Mouse (Mus musculus) MEL (cell line): Measurements from ENCODE around the gene Sh3bp4. TPM values are rescaled to one million over a fixed set of nuclear protein-coding genes. Genes with fewer than 3 reads are reported as not detected.

ENCODE experiments used
- DNase-seq: peaks from one replicate; pipeline ENCODE4 v3.0.0; 2011; ENCODE audit warnings: low read depth, low spot score
- H3K27ac ChIP-seq: 2 replicates; pipeline ENCODE4 v1.5.1; 2012; ENCODE audit warnings: low read depth, mild to moderate bottlenecking, control low read depth, low read length, moderate library complexity; ENCODE audit not compliant: control insufficient read depth
- H3K27me3 ChIP-seq, 2 experiments: fragments of 150-350 bp in 1 of 2; sonication (generic) in 1 of 2; 2 replicates each; pipeline ENCODE4 v1.6.1; 2012; ENCODE audit warnings: low read length in 2 of 2, mild to moderate bottlenecking in 2 of 2, improper control_type of control experiment in 1 of 2, moderate library complexity in 1 of 2; ENCODE audit not compliant: insufficient read depth in 2 of 2, control insufficient read depth in 1 of 2
- H3K36me3 ChIP-seq, 2 experiments: 2 replicates each; pipeline ENCODE4 v1.6.1; 2012 to 2014; ENCODE audit warnings: low read length in 2 of 2, improper control_type of control experiment in 1 of 2, inconsistent platforms in 1 of 2, mild to moderate bottlenecking in 1 of 2; ENCODE audit not compliant: insufficient read depth in 2 of 2, control insufficient read depth in 1 of 2
- H3K4me1 ChIP-seq, 2 experiments: fragments of 150-350 bp in 1 of 2; sonication (generic) in 1 of 2; 2 replicates each; pipeline ENCODE4 v1.6.1; 2012; ENCODE audit warnings: low read length in 2 of 2, improper control_type of control experiment in 1 of 2, mild to moderate bottlenecking in 1 of 2; ENCODE audit not compliant: insufficient read depth in 2 of 2, control insufficient read depth in 1 of 2
- H3K4me3 ChIP-seq, 2 experiments: fragments of 150-350 bp in 1 of 2; sonication (generic) in 1 of 2; 2 replicates each; pipeline ENCODE4 v1.5.1; 2012; ENCODE audit warnings: low read depth in 2 of 2, low read length in 2 of 2, mild to moderate bottlenecking in 2 of 2, moderate library complexity in 2 of 2, control low read depth in 1 of 2, improper control_type of control experiment in 1 of 2; ENCODE audit not compliant: control insufficient read depth in 1 of 2, insufficient read depth in 1 of 2
- H3K79me2 ChIP-seq: 2 replicates; pipeline ENCODE4 v1.6.1; 2012; ENCODE audit warnings: mild to moderate bottlenecking, low read length, moderate library complexity; ENCODE audit not compliant: control insufficient read depth, poor library complexity, insufficient read depth
- H3K9ac ChIP-seq: 2 replicates; pipeline ENCODE4 v1.6.1; 2012; ENCODE audit warnings: low read depth, mild to moderate bottlenecking, control low read depth, low read length, moderate library complexity; ENCODE audit not compliant: control insufficient read depth, poor library complexity, severe bottlenecking
- H3K9me3 ChIP-seq: fragments of 150-350 bp; sonication (generic); replicated peaks from 2 replicates; pipeline ENCODE4 v1.6.1; 2012; ENCODE audit warnings: mild to moderate bottlenecking, low read length, improper control_type of control experiment, moderate library complexity; ENCODE audit not compliant: insufficient read depth
- BHLHE40 ChIP-seq: IDR thresholded peaks from 2 replicates; pipeline ENCODE4 v1.6.1; 2012; ENCODE audit warnings: low read depth, mild to moderate bottlenecking, inconsistent platforms, low read length, improper control_type of control experiment, borderline replicate concordance
- CTCF ChIP-seq, 3 experiments: IDR thresholded peaks in 2 of 3; conservative IDR thresholded peaks in 1 of 3; 2 replicates each; pipeline ENCODE4 v1.5.1; 2011 to 2012; ENCODE audit warnings: low read length in 3 of 3, low read depth in 2 of 3, mild to moderate bottlenecking in 2 of 3, improper control_type of control experiment in 1 of 3, inconsistent platforms in 1 of 3, mixed read lengths in 1 of 3, moderate library complexity in 1 of 3; ENCODE audit not compliant: control insufficient read depth in 1 of 3, insufficient read depth in 1 of 3, poor library complexity in 1 of 3, severe bottlenecking in 1 of 3
- E2F4 ChIP-seq: IDR thresholded peaks from 2 replicates; pipeline ENCODE4 v1.6.1; 2011; ENCODE audit warnings: low read depth, low read length, improper control_type of control experiment, borderline replicate concordance
- EP300 ChIP-seq, 2 experiments: IDR thresholded peaks; 2 replicates each; pipeline ENCODE4 v1.6.1; 2011; ENCODE audit warnings: improper control_type of control experiment in 2 of 2, low read length in 2 of 2, low read depth in 1 of 2, mild to moderate bottlenecking in 1 of 2
- GATA1 ChIP-seq: IDR thresholded peaks from 2 replicates; pipeline ENCODE4 v1.6.1; 2011; ENCODE audit warnings: low read depth, low read length, improper control_type of control experiment
- JUND ChIP-seq: IDR thresholded peaks from 2 replicates; pipeline ENCODE4 v1.6.1; 2011; ENCODE audit warnings: low read depth, mild to moderate bottlenecking, improper control_type of control experiment, low read length
- KAT2A ChIP-seq: conservative IDR thresholded peaks from 2 replicates; pipeline ENCODE4 v1.6.1; 2012; ENCODE audit warnings: low read depth, low read length, improper control_type of control experiment, inconsistent platforms
- MAFK ChIP-seq: IDR thresholded peaks from 2 replicates; pipeline ENCODE4 v1.6.1; 2011; ENCODE audit warnings: low read depth, mild to moderate bottlenecking, low read length, improper control_type of control experiment, borderline replicate concordance
- MEF2A ChIP-seq: IDR thresholded peaks from 2 replicates; pipeline ENCODE4 v1.6.1; 2014; ENCODE audit warnings: low read depth, mild to moderate bottlenecking, inconsistent platforms, low read length, improper control_type of control experiment; ENCODE audit not compliant: poor library complexity, insufficient replicate concordance, severe bottlenecking; ENCODE audit errors: extremely low read depth
- MXI1 ChIP-seq: IDR thresholded peaks from 2 replicates; pipeline ENCODE4 v1.6.1; 2011; ENCODE audit warnings: mild to moderate bottlenecking, low read depth, low read length, improper control_type of control experiment
- MYB ChIP-seq: IDR thresholded peaks from 2 replicates; pipeline ENCODE4 v1.6.1; 2011; ENCODE audit warnings: mild to moderate bottlenecking, low read depth, low read length, improper control_type of control experiment
- NELFE ChIP-seq: IDR thresholded peaks from 2 replicates; pipeline ENCODE4 v1.6.1; 2011; ENCODE audit warnings: low read depth, low read length, improper control_type of control experiment
- POLR2A ChIP-seq, 2 experiments: IDR thresholded peaks; 2 replicates each; pipeline ENCODE4 v1.6.1; 2011 to 2012; ENCODE audit warnings: low read length in 2 of 2, mild to moderate bottlenecking in 2 of 2, control low read depth in 1 of 2, improper control_type of control experiment in 1 of 2, low read depth in 1 of 2, moderate library complexity in 1 of 2; ENCODE audit not compliant: control insufficient read depth in 1 of 2, insufficient read depth in 1 of 2, poor library complexity in 1 of 2
- POLR2AphosphoS5 ChIP-seq: IDR thresholded peaks from 2 replicates; pipeline ENCODE4 v1.6.1; 2012; ENCODE audit warnings: low read depth, borderline replicate concordance, mild to moderate bottlenecking, inconsistent platforms, low read length, moderate library complexity, mixed read lengths
- RAD21 ChIP-seq: IDR thresholded peaks from 2 replicates; pipeline ENCODE4 v1.6.1; 2011; ENCODE audit warnings: mild to moderate bottlenecking, low read depth, low read length, improper control_type of control experiment
- RCOR1 ChIP-seq: IDR thresholded peaks from 2 replicates; pipeline ENCODE4 v1.6.1; 2012; ENCODE audit warnings: low read depth, mild to moderate bottlenecking, inconsistent platforms, low read length, improper control_type of control experiment
- SIN3A ChIP-seq: IDR thresholded peaks from 2 replicates; pipeline ENCODE4 v1.6.1; 2012; ENCODE audit warnings: low read length, improper control_type of control experiment, inconsistent platforms
- SMC3 ChIP-seq: IDR thresholded peaks from 2 replicates; pipeline ENCODE4 v1.6.1; 2011; ENCODE audit warnings: low read depth, low read length, improper control_type of control experiment
- TAL1 ChIP-seq: IDR thresholded peaks from 2 replicates; pipeline ENCODE4 v1.6.1; 2012; ENCODE audit warnings: mild to moderate bottlenecking, inconsistent platforms, low read length, moderate library complexity, mixed read lengths
- TCF12 ChIP-seq: IDR thresholded peaks from 2 replicates; pipeline ENCODE4 v1.6.1; 2014; ENCODE audit warnings: low read depth, mild to moderate bottlenecking, inconsistent platforms, low read length, improper control_type of control experiment, moderate library complexity
- USF1 ChIP-seq: IDR thresholded peaks from 2 replicates; pipeline ENCODE4 v1.6.1; 2014; ENCODE audit warnings: low read depth, mild to moderate bottlenecking, inconsistent platforms, low read length, improper control_type of control experiment, moderate library complexity
- USF2 ChIP-seq, 2 experiments: IDR thresholded peaks; 2 replicates each; pipeline ENCODE4 v1.6.1; 2011 to 2012; ENCODE audit warnings: improper control_type of control experiment in 2 of 2, low read length in 2 of 2, borderline replicate concordance in 1 of 2, inconsistent platforms in 1 of 2, low read depth in 1 of 2, mild to moderate bottlenecking in 1 of 2; ENCODE audit not compliant: insufficient read depth in 1 of 2
- ZC3H11A ChIP-seq: IDR thresholded peaks from 2 replicates; pipeline ENCODE4 v1.6.1; 2012; ENCODE audit warnings: low read depth, mild to moderate bottlenecking, inconsistent platforms, low read length, improper control_type of control experiment
- ZKSCAN1 ChIP-seq: IDR thresholded peaks from 2 replicates; pipeline ENCODE4 v1.6.1; 2012; ENCODE audit warnings: low read depth, mild to moderate bottlenecking, inconsistent platforms, low read length, improper control_type of control experiment, moderate library complexity
- polyA plus RNA-seq, 2 experiments: library from polyadenylated mRNA; stranded (reverse) in 1 of 2; unstranded in 1 of 2; fragments of >175 nt in 1 of 2; fragments of >200 nt in 1 of 2; gene quantifications; 2 replicates each; pipeline versions ENCODE4 v1.2.1 to v1.2.4; 2012; ENCODE audit warnings: low replicate concordance in 2 of 2, low read depth in 1 of 2; ENCODE audit not compliant: insufficient read length in 2 of 2, insufficient read depth in 1 of 2, missing spikeins in 1 of 2
- total RNA-seq: library from RNA; depleted of rRNA; stranded (reverse); fragments of 300-350 nt; gene quantifications from 2 replicates; pipeline ENCODE4 v1.2.3, GENCODE M21; 2012

The Sh3bp4 gene
- total and polyA plus RNA-seq, 3 experiments = not detected

GRCm38 (mm10) chr1:89104066-89104765 lies 34.0 kb downstream of the Sh3bp4 start:
- H3K9ac ChIP-seq = no peak overlapping the region
- TF ChIP-seq POLR2AphosphoS5 (no peak), CTCF (IDR thresholded peaks at IDR 0.05 in 2 of 3, conservative IDR thresholded peaks at IDR 0.05 in 1 of 3; ENCODE audit: control insufficient read depth in 1 of 3, insufficient read depth in 1 of 3, low read depth in 2 of 3, low read length in 3 of 3, poor library complexity in 1 of 3, severe bottlenecking in 1 of 3) (no peak), GATA1 (no peak), KAT2A (no peak), MAFK (no peak), NELFE (no peak), JUND (no peak), MYB (no peak), BHLHE40 (no peak), USF2 (IDR thresholded peaks at IDR 0.05; ENCODE audit: borderline replicate concordance in 1 of 2, insufficient read depth in 1 of 2, low read depth in 1 of 2, low read length in 2 of 2) (no peak), TCF12 (no peak), MXI1 (no peak), RCOR1 (no peak), EP300 (IDR thresholded peaks at IDR 0.05; ENCODE audit: low read depth in 1 of 2, low read length in 2 of 2) (no peak), ZKSCAN1 (no peak), E2F4 (no peak), USF1 (no peak)
- H3K4me1 ChIP-seq = no peaks in the 10 kb centered on the region
- H3K79me2 ChIP-seq = no peaks in the 10 kb centered on the region
- H3K27ac ChIP-seq = no peak overlapping the region
- H3K4me3 ChIP-seq = no peak overlapping the region
- H3K27me3 ChIP-seq = no peaks in the 10 kb centered on the region
- no peaks in the 10 kb centered on the region for H3K36me3 ChIP-seq
- DNase-seq = no peak
- H3K9me3 ChIP-seq = no peaks in the 10 kb centered on the region

- Histone ChIP-seq H3K9me3 (no peaks in the 10 kb centered on the region), H3K4me3 (no peak overlapping the region)
- no peak for DNase-seq
Observed at GRCm38 (mm10) chr1:89105891-89106830, 35.9 kb downstream of the Sh3bp4 start.

More at GRCm38 (mm10) chr1:89105891-89106830, 35.9 kb downstream of the Sh3bp4 start:
- Histone ChIP-seq H3K9ac (no peak overlapping the region), H3K79me2 (no peaks in the 10 kb centered on the region), H3K4me1 (no peaks in the 10 kb centered on the region), H3K36me3 (no peaks in the 10 kb centered on the region)
- TF ChIP-seq RAD21 (no peak), ZC3H11A (no peak), MAFK (no peak), USF2 (IDR thresholded peaks at IDR 0.05; ENCODE audit: borderline replicate concordance in 1 of 2, insufficient read depth in 1 of 2, low read depth in 1 of 2, low read length in 2 of 2) (no peak), POLR2A (IDR thresholded peaks at IDR 0.05; ENCODE audit: control insufficient read depth in 1 of 2, insufficient read depth in 1 of 2, low read depth in 1 of 2, low read length in 2 of 2, poor library complexity in 1 of 2) (no peak), SIN3A (no peak), TAL1 (no peak), MEF2A (no peak), MYB (no peak), SMC3 (no peak), TCF12 (no peak), E2F4 (no peak), ZKSCAN1 (no peak)
- TF ChIP-seq, all 39 proteins: peak for 0
- no peaks in the 10 kb centered on the region for H3K27me3 ChIP-seq
- no peak overlapping the region for H3K27ac ChIP-seq
